Mouse (Mus musculus): ENCODE measurements around the gene Lrig2. TPM values are rescaled to one million over a fixed set of nuclear protein-coding genes. Genes with fewer than 3 reads are reported as not detected.

Lrig2 gene
- polyA plus RNA-seq, 2 experiments from 2014 or later = 5.5 TPM

GRCm38 (mm10) chr3:104501648-104502047 lies 10.1 kb downstream of the Lrig2 start:
- ATAC-seq = no peak

GRCm38 (mm10) chr3:104500881-104501280 lies 10.8 kb downstream of the Lrig2 start:
- ATAC-seq = no peak

- ATAC-seq = no peak
Measured at GRCm38 (mm10) chr3:104496176-104496575, 15.5 kb downstream of the Lrig2 start.

GRCm38 (mm10) chr3:104480946-104481719 lies 30.6 kb downstream of the Lrig2 start:
- no peak for ATAC-seq

- no peak for ATAC-seq
Measured at GRCm38 (mm10) chr3:104478056-104478455, 33.7 kb downstream of the Lrig2 start.

- no peak for ATAC-seq
Measured at GRCm38 (mm10) chr3:104469421-104469820, 42.3 kb downstream of the Lrig2 start.

- ATAC-seq = peak; percentile 76
Measured at GRCm38 (mm10) chr3:104461226-104461625, 50.5 kb downstream of the Lrig2 start.

GRCm38 (mm10) chr3:104458588-104458987 lies 53.1 kb downstream of the Lrig2 start:
- ATAC-seq = no peak

GRCm38 (mm10) chr3:104455506-104456275 lies 56.0 kb downstream of the Lrig2 start:
- ATAC-seq = no peak

- ATAC-seq = no peak
Measured at GRCm38 (mm10) chr3:104447240-104447639, 64.5 kb downstream of the Lrig2 start.

- no peak for ATAC-seq
Measured at GRCm38 (mm10) chr3:104446689-104447088, 65.0 kb downstream of the Lrig2 start.

GRCm38 (mm10) chr3:104445576-104445975 lies 66.1 kb downstream of the Lrig2 start:
- no peak for ATAC-seq

GRCm38 (mm10) chr3:104444946-104445460 lies 66.7 kb downstream of the Lrig2 start:
- ATAC-seq = no peak

GRCm38 (mm10) chr3:104444082-104444481 lies 67.6 kb downstream of the Lrig2 start:
- no peak for ATAC-seq

GRCm38 (mm10) chr3:104442357-104442756 lies 69.4 kb downstream of the Lrig2 start:
- no peak for ATAC-seq

GRCm38 (mm10) chr3:104441870-104442283 lies 69.8 kb downstream of the Lrig2 start:
- ATAC-seq = peak; percentile 93

- ATAC-seq = no peak
Measured at GRCm38 (mm10) chr3:104441435-104441834, 70.3 kb downstream of the Lrig2 start.

GRCm38 (mm10) chr3:104438777-104439176 lies 72.9 kb downstream of the Lrig2 start:
- ATAC-seq = no peak

- no peak for ATAC-seq
Measured at GRCm38 (mm10) chr3:104437576-104437975, 74.1 kb downstream of the Lrig2 start.

GRCm38 (mm10) chr3:104435947-104436346 lies 75.8 kb downstream of the Lrig2 start:
- no peak for ATAC-seq

GRCm38 (mm10) chr3:104434246-104434696 lies 77.4 kb downstream of the Lrig2 start:
- ATAC-seq = no peak

GRCm38 (mm10) chr3:104432651-104433050 lies 79.1 kb downstream of the Lrig2 start:
- no peak for ATAC-seq

GRCm38 (mm10) chr3:104431848-104432159 lies 79.9 kb downstream of the Lrig2 start:
- ATAC-seq = no peak
